Mouse (Mus musculus): ENCODE measurements around the gene Ccdc187. TPM values are rescaled to one million over a fixed set of nuclear protein-coding genes. Genes with fewer than 3 reads are reported as not detected.

Gene Ccdc187
- polyA plus RNA-seq, 1 experiment = not detected

DNA sequence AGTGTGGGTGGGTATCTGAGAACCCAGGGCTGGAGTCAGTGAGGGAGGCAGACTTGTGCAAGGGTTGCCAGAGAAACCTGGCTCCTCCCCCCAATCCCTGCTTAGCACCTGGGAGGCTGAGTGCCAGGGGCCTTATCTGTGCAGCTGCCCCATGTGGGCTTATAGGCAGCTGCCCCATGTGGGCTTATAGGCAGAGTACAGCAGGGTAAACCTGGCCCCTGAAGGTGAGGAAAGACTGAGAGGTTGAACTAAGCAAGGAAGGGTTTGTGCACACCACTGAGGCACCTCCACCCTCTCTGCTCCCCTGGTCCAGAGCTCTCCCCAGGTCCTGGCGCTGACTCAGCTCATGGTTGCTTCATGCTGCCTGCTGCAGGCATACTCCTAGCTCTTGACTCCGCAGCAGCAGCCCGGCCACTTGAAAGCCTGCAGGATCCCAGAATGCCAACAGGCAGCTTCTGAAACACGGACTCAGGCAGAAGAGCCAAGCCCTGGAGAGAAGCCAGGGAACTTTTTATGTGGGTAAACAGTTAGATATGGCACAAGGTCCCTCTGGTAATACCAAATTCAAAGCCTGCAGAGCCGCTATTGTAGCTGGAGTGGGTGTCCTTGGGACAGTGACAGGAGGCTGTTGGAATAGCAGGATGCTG is 5.9 kb upstream of the Ccdc187 start:
- TF ChIP-seq MAX (IDR thresholded peaks at IDR 0.05) (no peak), USF1 (IDR thresholded peaks at IDR 0.05; ENCODE audit: low read depth) (no peak), MYOD1 (IDR thresholded peaks at IDR 0.05; ENCODE audit: control insufficient read depth, insufficient read length, low read depth) (no peak), MYOG (IDR thresholded peaks at IDR 0.05; ENCODE audit: control insufficient read depth, extremely low read depth, insufficient read length) (no peak), FOSL1 (IDR thresholded peaks at IDR 0.05; ENCODE audit: insufficient read depth, low read length, poor library complexity, severe bottlenecking) (no peak), CEBPB (IDR thresholded peaks at IDR 0.05; ENCODE audit: low read depth) (no peak), CTCF (IDR thresholded peaks at IDR 0.05; ENCODE audit: control insufficient read depth, insufficient read depth, insufficient read length) (no peak)
- Histone ChIP-seq H3K79me3 (ENCODE audit: low read depth) (no peaks in the 10 kb centered on the region), H3K36me3 (ENCODE audit: control insufficient read depth, insufficient read depth) (no peaks in the 10 kb centered on the region), H3K4me3 (ENCODE audit: insufficient read depth, poor library complexity, severe bottlenecking) (no peak overlapping the region), H3K79me2 (ENCODE audit: control insufficient read depth, insufficient read depth) (no peaks in the 10 kb centered on the region), H3ac (ENCODE audit: control insufficient read depth, insufficient read length, low read depth) (no peak overlapping the region), H3K27me3 (ENCODE audit: control insufficient read depth, insufficient read depth, insufficient read length) (peaks cover 4% of the 10 kb centered on the region)

DNA sequence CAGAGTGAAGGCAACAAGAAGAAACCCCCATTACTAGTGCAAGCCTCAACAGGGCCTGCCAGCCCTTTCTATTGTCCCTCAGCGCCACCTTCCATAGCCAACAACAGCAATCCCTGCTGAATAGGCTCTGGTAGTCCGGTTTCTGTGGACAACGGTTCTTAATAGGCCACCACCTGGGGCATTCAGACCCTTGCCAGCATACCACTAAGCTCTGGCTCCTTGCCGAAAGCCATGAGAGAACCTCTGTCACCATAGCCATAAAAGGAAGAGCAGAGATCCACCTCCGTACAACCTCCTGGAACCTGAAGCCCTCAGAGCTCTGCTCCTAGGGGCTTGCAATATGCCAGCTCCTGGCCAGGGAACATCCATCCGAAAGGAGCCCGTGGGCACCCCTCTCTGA is 5.0 kb upstream of the Ccdc187 start:
- H3K4me3 ChIP-seq (ENCODE audit: insufficient read depth, poor library complexity, severe bottlenecking) = no peak overlapping the region
- H3K36me3 ChIP-seq (ENCODE audit: control insufficient read depth, insufficient read depth) = no peaks in the 10 kb centered on the region
- no peaks in the 10 kb centered on the region for H3K79me2 ChIP-seq (ENCODE audit: control insufficient read depth, insufficient read depth)
- no peaks in the 10 kb centered on the region for H3K79me3 ChIP-seq (ENCODE audit: low read depth)
- no peak overlapping the region for H3ac ChIP-seq (ENCODE audit: control insufficient read depth, insufficient read length, low read depth)
- peaks cover 4% of the 10 kb centered on the region for H3K27me3 ChIP-seq (ENCODE audit: control insufficient read depth, insufficient read depth, insufficient read length)
- TF ChIP-seq USF1 (IDR thresholded peaks at IDR 0.05; ENCODE audit: low read depth) (no peak), MYOD1 (IDR thresholded peaks at IDR 0.05; ENCODE audit: control insufficient read depth, insufficient read length, low read depth) (no peak), MAX (IDR thresholded peaks at IDR 0.05) (no peak), MYOG (IDR thresholded peaks at IDR 0.05; ENCODE audit: control insufficient read depth, extremely low read depth, insufficient read length) (no peak), CTCF (IDR thresholded peaks at IDR 0.05; ENCODE audit: control insufficient read depth, insufficient read depth, insufficient read length) (no peak), FOSL1 (IDR thresholded peaks at IDR 0.05; ENCODE audit: insufficient read depth, low read length, poor library complexity, severe bottlenecking) (no peak), CEBPB (IDR thresholded peaks at IDR 0.05; ENCODE audit: low read depth) (no peak)

DNA sequence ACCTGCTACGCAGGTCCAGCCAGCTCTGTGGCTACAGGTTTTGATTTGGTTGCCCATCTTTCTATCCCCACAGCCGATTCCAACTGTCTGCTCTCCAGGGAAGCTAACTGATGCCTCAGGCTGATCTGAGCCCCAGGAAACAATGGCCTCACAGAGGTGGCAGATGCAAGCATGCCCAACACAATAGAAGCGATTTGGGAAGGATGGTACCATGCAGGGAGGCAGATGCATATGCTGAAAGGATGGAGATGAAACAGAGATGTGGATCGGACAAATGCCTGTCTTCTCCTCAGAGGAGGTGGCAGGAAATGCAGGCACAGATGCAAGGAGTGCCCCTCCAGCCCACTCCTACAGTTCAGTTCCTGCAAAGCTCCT is 4.5 kb upstream of the Ccdc187 start:
- Histone ChIP-seq H3K79me3 (ENCODE audit: low read depth) (no peaks in the 10 kb centered on the region), H3K79me2 (ENCODE audit: control insufficient read depth, insufficient read depth) (no peaks in the 10 kb centered on the region), H3ac (ENCODE audit: control insufficient read depth, insufficient read length, low read depth) (no peak overlapping the region), H3K4me3 (ENCODE audit: insufficient read depth, poor library complexity, severe bottlenecking) (no peak overlapping the region), H3K36me3 (ENCODE audit: control insufficient read depth, insufficient read depth) (no peaks in the 10 kb centered on the region), H3K27me3 (ENCODE audit: control insufficient read depth, insufficient read depth, insufficient read length) (peaks cover 4% of the 10 kb centered on the region)
- TF ChIP-seq USF1 (IDR thresholded peaks at IDR 0.05; ENCODE audit: low read depth) (no peak), CTCF (IDR thresholded peaks at IDR 0.05; ENCODE audit: control insufficient read depth, insufficient read depth, insufficient read length) (no peak), MYOG (IDR thresholded peaks at IDR 0.05; ENCODE audit: control insufficient read depth, extremely low read depth, insufficient read length) (no peak), MAX (IDR thresholded peaks at IDR 0.05) (no peak), FOSL1 (IDR thresholded peaks at IDR 0.05; ENCODE audit: insufficient read depth, low read length, poor library complexity, severe bottlenecking) (no peak), MYOD1 (IDR thresholded peaks at IDR 0.05; ENCODE audit: control insufficient read depth, insufficient read length, low read depth) (no peak), CEBPB (IDR thresholded peaks at IDR 0.05; ENCODE audit: low read depth) (no peak)

DNA sequence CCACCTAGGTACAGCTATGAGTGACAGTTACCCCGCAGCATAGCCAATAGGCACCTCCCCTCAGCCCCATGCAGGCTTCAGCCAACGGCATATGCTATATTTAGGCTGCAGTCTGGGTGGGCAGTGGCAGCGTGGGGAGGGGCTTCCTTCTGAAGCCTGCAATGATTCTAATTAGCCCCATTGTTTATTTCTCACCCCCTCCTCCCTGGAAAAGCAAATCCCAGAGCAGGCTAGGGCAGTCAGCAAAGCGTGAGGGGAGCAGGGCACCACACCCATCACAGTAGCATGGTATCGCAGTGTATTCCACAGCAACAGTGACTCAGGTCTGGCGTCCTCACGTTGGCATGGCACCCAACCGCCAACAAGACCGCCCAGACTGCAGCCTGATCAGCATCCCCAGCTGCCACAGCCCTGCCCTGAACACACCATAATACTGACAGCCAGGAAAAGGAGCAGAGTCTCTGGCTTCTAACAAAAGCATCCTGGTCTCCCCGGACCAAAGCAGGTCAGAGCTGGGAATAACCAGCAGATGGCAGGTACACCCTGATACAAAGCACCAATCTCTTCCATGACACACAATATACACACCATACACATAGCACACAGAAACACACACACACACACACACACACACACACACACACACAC is 4.0 kb upstream of the Ccdc187 start:
- Histone ChIP-seq H3ac (ENCODE audit: control insufficient read depth, insufficient read length, low read depth) (no peak overlapping the region), H3K79me3 (ENCODE audit: low read depth) (no peaks in the 10 kb centered on the region), H3K27me3 (ENCODE audit: control insufficient read depth, insufficient read depth, insufficient read length) (peaks cover 9% of the 10 kb centered on the region), H3K4me3 (ENCODE audit: insufficient read depth, poor library complexity, severe bottlenecking) (no peak overlapping the region), H3K36me3 (ENCODE audit: control insufficient read depth, insufficient read depth) (no peaks in the 10 kb centered on the region), H3K79me2 (ENCODE audit: control insufficient read depth, insufficient read depth) (no peaks in the 10 kb centered on the region)
- no peak for TF ChIP-seq FOSL1 (IDR thresholded peaks at IDR 0.05; ENCODE audit: insufficient read depth, low read length, poor library complexity, severe bottlenecking)
- TF ChIP-seq MAX (IDR thresholded peaks at IDR 0.05) = peak; percentile 54

DNA sequence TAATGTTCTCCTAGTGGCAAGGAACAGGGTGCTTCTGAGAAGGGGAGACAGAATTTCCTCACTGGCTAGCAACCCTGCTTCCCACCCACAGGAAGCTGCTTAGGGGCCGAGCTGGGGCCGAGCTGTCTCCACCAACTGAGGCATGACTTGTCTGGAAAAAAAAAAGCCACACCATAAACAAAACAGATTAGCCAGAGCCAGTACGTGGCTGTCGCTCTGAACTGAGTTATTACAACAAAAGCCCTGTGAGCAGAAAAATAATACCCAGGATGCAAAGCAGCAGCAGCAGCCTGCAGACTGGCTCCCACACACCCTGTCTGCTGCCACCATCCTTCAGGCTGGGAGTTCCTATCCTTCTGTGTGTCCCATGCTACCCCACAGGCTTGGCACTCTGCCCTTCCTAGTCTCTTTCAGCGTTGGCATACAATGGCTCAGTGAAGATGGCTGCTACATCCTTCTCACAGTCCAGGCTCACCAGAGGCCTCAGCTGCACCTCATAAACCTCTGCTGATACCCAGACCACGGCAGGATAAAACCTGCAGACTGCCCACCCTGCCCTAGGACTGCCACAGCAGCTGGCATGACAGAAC is 2.3 kb upstream of the Ccdc187 start:
- TF ChIP-seq FOSL1 (IDR thresholded peaks at IDR 0.05; ENCODE audit: insufficient read depth, low read length, poor library complexity, severe bottlenecking) (no peak), CEBPB (IDR thresholded peaks at IDR 0.05; ENCODE audit: low read depth) (no peak), USF1 (IDR thresholded peaks at IDR 0.05; ENCODE audit: low read depth) (no peak), MYOD1 (IDR thresholded peaks at IDR 0.05; ENCODE audit: control insufficient read depth, insufficient read length, low read depth) (no peak)
- no peaks in the 10 kb centered on the region for H3K36me3 ChIP-seq (ENCODE audit: control insufficient read depth, insufficient read depth)
- H3K27me3 ChIP-seq (ENCODE audit: control insufficient read depth, insufficient read depth, insufficient read length) = peaks cover 18% of the 10 kb centered on the region
- H3K79me2 ChIP-seq (ENCODE audit: control insufficient read depth, insufficient read depth) = no peaks in the 10 kb centered on the region
- H3ac ChIP-seq (ENCODE audit: control insufficient read depth, insufficient read length, low read depth) = no peak overlapping the region
- no peaks in the 10 kb centered on the region for H3K79me3 ChIP-seq (ENCODE audit: low read depth)
- H3K4me3 ChIP-seq (ENCODE audit: insufficient read depth, poor library complexity, severe bottlenecking) = no peak overlapping the region

Measured in C2C12 (cell line).